Mouse (Mus musculus) ES-Bruce4 (cell line): ENCODE data around the gene Aff3. TPM values are rescaled to one million over a fixed set of nuclear protein-coding genes. Genes with fewer than 3 reads are reported as not detected.

ENCODE experiments used
- H3K27ac ChIP-seq: 2 replicates; pipeline ENCODE4 v1.5.1; 2012; ENCODE audit warnings: low read length, inconsistent platforms; ENCODE audit not compliant: insufficient read depth
- H3K27me3 ChIP-seq: 2 replicates; pipeline ENCODE4 v1.6.1; 2012; ENCODE audit warnings: mild to moderate bottlenecking, low read length, inconsistent platforms; ENCODE audit not compliant: control insufficient read depth, poor library complexity, insufficient read depth, severe bottlenecking
- H3K36me3 ChIP-seq: 2 replicates; pipeline ENCODE4 v1.6.1; 2012; ENCODE audit warnings: inconsistent platforms, mild to moderate bottlenecking, low read length, moderate library complexity; ENCODE audit not compliant: control insufficient read depth, poor library complexity, insufficient read depth, severe bottlenecking
- H3K4me1 ChIP-seq: one replicate; pipeline ENCODE4 v1.8.1; 2011; ENCODE audit warnings: low read length; ENCODE audit not compliant: control insufficient read depth, insufficient read depth
- H3K4me3 ChIP-seq: 2 replicates; pipeline ENCODE4 v1.5.1; 2011; ENCODE audit warnings: low read depth, mild to moderate bottlenecking, low read length
- H3K9ac ChIP-seq: 2 replicates; pipeline ENCODE4 v1.6.1; 2012; ENCODE audit warnings: low read depth, mild to moderate bottlenecking, inconsistent platforms; ENCODE audit not compliant: poor library complexity, severe bottlenecking
- H3K9me3 ChIP-seq: replicated peaks from 2 replicates; pipeline ENCODE4 v1.6.1; 2012; ENCODE audit warnings: mild to moderate bottlenecking, low read length, inconsistent platforms; ENCODE audit not compliant: control insufficient read depth, poor library complexity, insufficient read depth, severe bottlenecking
- CTCF ChIP-seq: IDR thresholded peaks from one replicate; pipeline ENCODE4 v1.8.1; 2011; ENCODE audit warnings: low read depth, low read length
- EP300 ChIP-seq: IDR thresholded peaks from 2 replicates; pipeline ENCODE4 v1.6.1; 2011; ENCODE audit warnings: low read depth, low read length; ENCODE audit not compliant: insufficient read depth
- POLR2A ChIP-seq: IDR thresholded peaks from one replicate; pipeline ENCODE4 v1.8.1; 2011; ENCODE audit warnings: low read length; ENCODE audit not compliant: insufficient read depth
- polyA plus RNA-seq: library from polyadenylated mRNA; stranded (reverse); fragments of >200 nt; gene quantifications from 2 replicates; pipeline ENCODE4 v1.2.4, GENCODE M21; 2011; ENCODE audit warnings: low read depth; ENCODE audit not compliant: missing spikeins, insufficient read depth, insufficient read length

The Aff3 gene
- polyA plus RNA-seq, 1 experiment: 9.2 TPM

DNA sequence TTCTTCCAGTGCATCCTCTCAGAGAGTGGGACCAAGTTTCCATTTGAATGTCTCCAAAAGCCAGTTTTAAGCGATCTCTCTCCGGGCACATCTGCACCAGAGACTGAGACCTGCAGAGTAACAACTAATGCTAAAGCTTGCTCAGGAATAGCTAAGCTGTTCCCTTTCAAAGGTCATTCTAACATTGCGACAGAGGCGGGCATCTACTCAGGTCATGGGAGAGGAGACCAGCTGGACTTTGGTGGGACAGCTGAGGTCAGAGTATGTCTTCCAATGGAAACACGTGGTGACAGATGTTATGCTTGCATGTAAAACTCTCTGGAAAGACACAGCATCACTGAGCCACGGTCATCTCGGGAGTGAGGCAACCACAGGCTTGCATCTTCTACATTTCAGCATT is 488.7 kb downstream of the Aff3 start:
- Histone ChIP-seq H3K9ac (no peak overlapping the region), H3K9me3 (no peaks in the 10 kb centered on the region), H3K36me3 (no peaks in the 10 kb centered on the region), H3K27ac (no peak overlapping the region), H3K27me3 (no peaks in the 10 kb centered on the region), H3K4me1 (no peaks in the 10 kb centered on the region), H3K4me3 (no peak overlapping the region)
- TF ChIP-seq CTCF (no peak), POLR2A (no peak), EP300 (no peak)

DNA sequence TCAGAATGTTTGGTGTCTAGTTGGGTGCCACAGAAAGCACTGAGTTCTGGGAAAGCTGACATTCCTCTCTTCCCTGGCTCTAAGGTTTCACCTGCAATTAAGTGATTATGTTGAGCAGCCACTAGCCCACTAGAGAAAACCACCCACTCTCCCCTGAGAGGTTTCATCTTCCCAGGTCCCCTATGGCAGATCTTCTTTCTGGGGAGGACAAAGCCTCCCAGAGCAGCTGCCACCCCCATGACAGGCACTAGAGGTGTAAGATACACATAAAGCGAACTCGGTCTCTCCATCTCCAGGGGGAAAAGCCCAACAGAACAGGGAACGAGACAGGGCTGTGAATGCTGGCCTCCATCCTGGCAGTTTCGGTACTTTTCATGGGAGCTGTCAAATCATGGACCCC is 492.9 kb downstream of the Aff3 start:
- Histone ChIP-seq H3K27ac (no peak overlapping the region), H3K4me1 (no peaks in the 10 kb centered on the region), H3K9me3 (no peaks in the 10 kb centered on the region), H3K9ac (no peak overlapping the region), H3K4me3 (no peak overlapping the region), H3K36me3 (no peaks in the 10 kb centered on the region), H3K27me3 (no peaks in the 10 kb centered on the region; the same call in 1 of the 2 replicates)
- no peak for TF ChIP-seq CTCF
- no peak for TF ChIP-seq EP300
- no peak for TF ChIP-seq POLR2A

DNA sequence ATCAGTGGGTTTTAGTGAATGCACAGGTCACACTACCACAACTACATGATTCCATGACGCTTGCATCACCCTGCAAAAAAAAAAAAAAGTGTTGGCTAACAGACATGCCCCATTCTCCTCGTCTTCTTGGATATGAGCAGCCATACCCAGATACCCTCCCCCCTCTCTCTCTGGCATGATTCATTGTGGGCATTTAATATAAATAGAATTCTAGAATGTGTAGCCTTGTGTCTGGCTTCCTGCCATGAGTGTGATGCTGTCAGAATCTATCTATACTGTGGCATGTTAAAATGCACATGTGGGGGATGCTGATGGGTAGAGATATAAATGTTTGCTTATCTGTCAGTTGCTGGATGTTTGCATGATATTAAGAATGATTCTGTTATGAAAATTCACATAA is 499.1 kb downstream of the Aff3 start:
- Histone ChIP-seq H3K4me1 (no peaks in the 10 kb centered on the region), H3K9me3 (no peaks in the 10 kb centered on the region), H3K27me3 (peaks cover 2% of the 10 kb centered on the region; the same call in 1 of the 2 replicates), H3K27ac (no peak overlapping the region), H3K4me3 (no peak overlapping the region), H3K36me3 (no peaks in the 10 kb centered on the region), H3K9ac (no peak overlapping the region)
- TF ChIP-seq CTCF (no peak), EP300 (no peak)

DNA sequence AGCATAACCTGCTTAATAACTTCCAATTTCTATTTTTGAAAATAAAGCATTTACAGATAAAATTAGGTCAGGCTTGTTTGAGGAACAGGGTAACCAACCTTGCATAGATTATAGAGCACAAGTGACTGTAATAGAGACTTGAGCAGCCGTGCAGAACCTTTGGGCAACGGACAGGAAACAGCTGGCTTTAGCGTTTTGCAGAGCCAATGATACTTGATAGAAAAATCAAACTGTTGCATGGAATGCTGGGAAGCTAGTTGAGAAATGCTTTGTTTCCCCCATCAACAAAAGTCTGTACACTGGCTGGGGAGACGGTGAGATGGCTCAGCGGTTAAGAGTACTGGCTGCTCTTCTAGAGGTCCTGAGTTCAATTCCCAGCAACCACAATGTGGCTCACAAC is 514.7 kb downstream of the Aff3 start:
- Histone ChIP-seq H3K4me3 (no peak overlapping the region), H3K36me3 (no peaks in the 10 kb centered on the region), H3K4me1 (no peaks in the 10 kb centered on the region), H3K27me3 (no peaks in the 10 kb centered on the region), H3K27ac (no peak overlapping the region), H3K9ac (no peak overlapping the region), H3K9me3 (no peaks in the 10 kb centered on the region)
- TF ChIP-seq EP300: no peak
- no peak for TF ChIP-seq CTCF
- no peak for TF ChIP-seq POLR2A

DNA sequence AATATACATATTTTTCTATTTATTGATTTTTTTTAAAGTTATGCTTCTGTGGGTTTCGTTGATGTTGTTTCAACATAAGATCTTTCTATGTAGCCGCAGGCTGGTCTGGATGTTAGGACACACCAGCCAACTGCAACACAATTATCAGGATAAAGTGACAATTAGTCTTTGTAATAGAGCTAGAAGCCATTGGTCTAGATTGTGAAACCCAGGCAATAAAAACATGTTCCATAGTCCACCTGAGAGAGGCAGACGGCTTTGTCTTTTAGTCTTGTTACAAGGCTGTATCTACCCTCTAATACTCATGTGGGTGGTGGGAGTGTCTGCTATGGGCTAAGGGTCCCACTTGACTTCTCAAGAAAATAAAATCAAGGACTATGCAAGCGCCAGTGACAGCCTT is 518.7 kb downstream of the Aff3 start:
- Histone ChIP-seq H3K4me3 (no peak overlapping the region), H3K9ac (no peak overlapping the region), H3K27me3 (no peaks in the 10 kb centered on the region), H3K36me3 (no peaks in the 10 kb centered on the region), H3K9me3 (no peaks in the 10 kb centered on the region), H3K27ac (no peak overlapping the region), H3K4me1 (no peaks in the 10 kb centered on the region)
- TF ChIP-seq EP300 (no peak), CTCF (no peak), POLR2A (no peak)

DNA sequence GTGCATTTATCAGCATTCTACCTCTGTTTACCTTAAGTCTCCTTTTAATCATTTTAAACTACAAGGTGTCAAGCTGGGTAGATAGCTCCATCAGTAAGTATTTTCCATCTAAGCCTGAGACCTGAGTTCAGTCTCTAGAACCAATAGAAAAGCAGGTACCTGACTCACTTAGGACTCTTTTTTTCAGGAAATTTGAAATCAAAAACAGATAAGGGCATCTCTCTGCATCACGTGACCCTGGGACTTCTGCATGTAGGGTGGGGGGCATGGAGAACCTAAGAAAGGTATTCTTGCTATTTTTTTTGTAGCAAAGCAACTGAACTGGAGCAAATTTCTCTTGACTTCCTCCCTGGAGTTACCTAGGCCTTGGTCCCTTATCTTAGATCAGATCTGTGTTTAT is 523.4 kb downstream of the Aff3 start:
- Histone ChIP-seq H3K9ac (no peak overlapping the region), H3K4me3 (no peak overlapping the region)
- no peak for TF ChIP-seq POLR2A
- no peak for TF ChIP-seq CTCF
- no peak for TF ChIP-seq EP300

DNA sequence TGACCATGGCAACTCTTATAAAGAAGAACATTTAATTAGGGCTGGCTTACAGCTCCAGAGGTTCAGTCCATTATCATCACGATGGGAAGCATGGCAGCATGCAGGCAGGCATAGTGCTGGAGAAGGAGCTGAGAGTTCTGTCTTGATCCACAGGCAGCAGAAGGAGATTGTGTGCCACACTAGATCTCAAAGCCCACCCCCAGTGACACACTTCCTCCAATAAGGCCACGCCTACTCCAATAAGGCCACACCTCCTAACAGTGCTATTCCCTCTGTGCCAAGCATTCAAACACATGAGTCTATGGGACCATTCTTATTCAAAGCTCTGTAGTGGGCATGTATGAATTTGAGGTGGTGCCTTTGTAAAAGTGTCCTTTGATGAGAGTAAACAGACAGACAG is 523.8 kb downstream of the Aff3 start:
- Histone ChIP-seq H3K27me3 (no peaks in the 10 kb centered on the region), H3K27ac (no peak overlapping the region), H3K9me3 (no peaks in the 10 kb centered on the region), H3K4me3 (no peak overlapping the region), H3K9ac (no peak overlapping the region), H3K36me3 (no peaks in the 10 kb centered on the region), H3K4me1 (no peaks in the 10 kb centered on the region)
- TF ChIP-seq CTCF (no peak), EP300 (no peak), POLR2A (no peak)

More for the DNA sequence above, 523.4 kb downstream of the Aff3 start:
- Histone ChIP-seq H3K27me3 (no peaks in the 10 kb centered on the region), H3K36me3 (no peaks in the 10 kb centered on the region), H3K9me3 (no peaks in the 10 kb centered on the region), H3K4me1 (no peaks in the 10 kb centered on the region), H3K27ac (no peak overlapping the region)
